ENCODE assay signal across 11 mouse cellular contexts in genomic region chr5:36757033-36757432, GRCm38 (mm10). TPM values are rescaled to one million over a fixed set of nuclear protein-coding genes. Genes with fewer than 3 reads are reported as not detected.
DNase-seq lines count a peak whose midpoint lies in the region; ATAC-seq and TF ChIP-seq lines count a peak whose summit lies in the region.
"Had no signal": no experiment of that assay in that cellular context is flagged by ENCODE, and none has a peak within 500 bp of the region (broad histone marks: within the 10 kb centered on the region; RNA-seq: fewer than 3 reads in every experiment).

No protein-coding gene starts in this region.

- no peaks in the 10 kb centered on the region for H3K9me3 ChIP-seq in intestine, postnatal 0 days (ENCODE audit: control insufficient read depth)
- H3K9me3 ChIP-seq in intestine, embryonic 15.5 days = no peaks in the 10 kb centered on the region
- H3K9me3 ChIP-seq: embryonic facial prominence, embryonic 15.5 days; limb, embryonic 13.5 days had no signal

- no peaks in the 10 kb centered on the region for H3K27me3 ChIP-seq in intestine, postnatal 0 days (replicated peaks; ENCODE audit: control insufficient read depth, insufficient read depth, low read length)
- H3K27me3 ChIP-seq in intestine, embryonic 15.5 days (replicated peaks) = no peaks in the 10 kb centered on the region
- H3K27me3 ChIP-seq: embryonic facial prominence, embryonic 15.5 days had no signal

- TF ChIP-seq CTCF in intestine, postnatal 0 days (IDR thresholded peaks at IDR 0.05; ENCODE audit: low read depth) = peak; percentile 75
- TF ChIP-seq CTCF in cortical plate, adult 2 months (IDR thresholded peaks at IDR 0.05; ENCODE audit: extremely low read depth, insufficient read depth, low read length) = peak; percentile 53

- ATAC-seq in intestine, postnatal 0 days = no peak
- no peak for ATAC-seq in intestine, embryonic 15.5 days
- ATAC-seq in CD4-positive, CD25-positive, alpha-beta regulatory T cell, adult 4 months = peak; percentile 73
- ATAC-seq in monocyte, adult 5-6 weeks (replicated peaks; ENCODE audit: insufficient number of reproducible peaks, low FRiP score, low TSS enrichment, poor library complexity, severe bottlenecking) = no peak; the same call in 1 of the 2 replicates

- no peaks in the 10 kb centered on the region for H3K4me1 ChIP-seq in intestine, postnatal 0 days (replicated peaks; ENCODE audit: control insufficient read depth, insufficient read depth, low read length)
- H3K4me1 ChIP-seq in intestine, embryonic 15.5 days (replicated peaks) = no peaks in the 10 kb centered on the region
- no peaks in the 10 kb centered on the region for H3K4me1 ChIP-seq in cortical plate, adult 2 months (ENCODE audit: control insufficient read depth, insufficient read depth, low read length)
- H3K4me1 ChIP-seq: embryonic facial prominence, embryonic 15.5 days had no signal

- peak; percentile 56 for DNase-seq in 3T3-L1 (ENCODE audit: low read depth, low spot score)
- DNase-seq in layer of hippocampus, postnatal 36 days = no peak
- no peak for DNase-seq in ovary, adult 18-20 months (ENCODE audit: low spot score)
- DNase-seq: kidney, adult 9 months had no signal

- H3K27ac ChIP-seq in intestine, postnatal 0 days (ENCODE audit: low read depth, low read length) = no peak overlapping the region
- no peak overlapping the region for H3K27ac ChIP-seq in intestine, embryonic 15.5 days
- no peak overlapping the region for H3K27ac ChIP-seq in cortical plate, adult 2 months (ENCODE audit: insufficient read depth, low read length)
- H3K27ac ChIP-seq: embryonic facial prominence, embryonic 15.5 days; limb, embryonic 13.5 days had no signal

- no peak overlapping the region for H3K4me3 ChIP-seq in intestine, postnatal 0 days (ENCODE audit: low read depth, low read length)
- no peak overlapping the region for H3K4me3 ChIP-seq in intestine, embryonic 15.5 days (replicated peaks)
- H3K4me3 ChIP-seq in cortical plate, adult 2 months (ENCODE audit: insufficient read depth, low read length) = no peak overlapping the region
- H3K4me3 ChIP-seq: embryonic facial prominence, embryonic 15.5 days; limb, embryonic 13.5 days had no signal

- whole genome bisulfite sequencing in intestine, postnatal 0 days = 67% methylated on average over 5 of the region's 5 CpGs
- 67% methylated on average over 5 of the region's 5 CpGs for WGBS in intestine, embryonic 15.5 days

- TF ChIP-seq POLR2A in cortical plate, adult 2 months (IDR thresholded peaks at IDR 0.05; ENCODE audit: extremely low read depth, insufficient read depth, low read length) = no peak

- no peak overlapping the region for H3K9ac ChIP-seq in intestine, postnatal 0 days (ENCODE audit: low read depth, low read length)
- H3K9ac ChIP-seq in intestine, embryonic 15.5 days = no peak overlapping the region
- H3K9ac ChIP-seq: embryonic facial prominence, embryonic 15.5 days; limb, embryonic 13.5 days had no signal

- no peaks in the 10 kb centered on the region for H3K36me3 ChIP-seq in intestine, postnatal 0 days (ENCODE audit: control insufficient read depth, insufficient read depth)
- no peaks in the 10 kb centered on the region for H3K36me3 ChIP-seq in intestine, embryonic 15.5 days
- H3K36me3 ChIP-seq: embryonic facial prominence, embryonic 15.5 days; limb, embryonic 13.5 days had no signal

- H3K4me2 ChIP-seq in intestine, postnatal 0 days (replicated peaks; ENCODE audit: low read depth) = no peak overlapping the region
- no peak overlapping the region for H3K4me2 ChIP-seq in intestine, embryonic 15.5 days (replicated peaks)
- H3K4me2 ChIP-seq: embryonic facial prominence, embryonic 15.5 days; limb, embryonic 13.5 days had no signal

RNA-seq across cellular contexts. Expression of gene Bloc1s4, which starts 8.6 kb away (rescaled TPM):
- 22.0 and 22.5 TPM in 2 replicates for polyA plus RNA-seq in intestine, postnatal 0 days (2015; fragmentation: Nextera tagmentation; extraction: Ambion mirVana)
- polyA plus RNA-seq in intestine, embryonic 15.5 days (2015; fragmentation: Nextera tagmentation; extraction: Ambion mirVana) = 21.8 and 23.5 TPM in 2 replicates
- polyA plus RNA-seq in CD4-positive, CD25-positive, alpha-beta regulatory T cell, adult 4 months (2017; shearing (Covaris generic)) = 1 to 10 TPM in 1 of 2 experiments, under 1 TPM in 1; 0.67 to 2.9 TPM
- polyA plus RNA-seq in cortical plate, adult 2 months (2012; rRNA removed) = 22.2 and 22.7 TPM in 2 replicates
- total RNA-seq in monocyte, adult 5-6 weeks (2017) = 17.5 to 38.1 TPM (median 29.6 TPM) in 3 replicates
- 10 to 100 TPM; 23.2 to 24.4 TPM for total RNA-seq in layer of hippocampus, postnatal 36 days (2021)

RNA-seq across cellular contexts. Expression of gene Mrfap1, which starts 39.5 kb away (rescaled TPM):
- polyA plus RNA-seq in intestine, postnatal 0 days (2015; fragmentation: Nextera tagmentation; extraction: Ambion mirVana) = 379 and 386 TPM in 2 replicates
- polyA plus RNA-seq in intestine, embryonic 15.5 days (2015; fragmentation: Nextera tagmentation; extraction: Ambion mirVana) = 421 and 480 TPM in 2 replicates
- 10 to 100 TPM; 42.0 to 74.5 TPM for polyA plus RNA-seq in CD4-positive, CD25-positive, alpha-beta regulatory T cell, adult 4 months (2017; shearing (Covaris generic))
- polyA plus RNA-seq in cortical plate, adult 2 months (2012; rRNA removed) = 302 and 325 TPM in 2 replicates
- 214 to 260 TPM (median 240 TPM) in 3 replicates for total RNA-seq in monocyte, adult 5-6 weeks (2017)
- total RNA-seq in layer of hippocampus, postnatal 36 days (2021) = 100 to 1,000 TPM; 585 to 626 TPM
